Mouse (Mus musculus): Measurements from ENCODE around the gene Mad2l1bp.

Gene Mad2l1bp

DNA sequence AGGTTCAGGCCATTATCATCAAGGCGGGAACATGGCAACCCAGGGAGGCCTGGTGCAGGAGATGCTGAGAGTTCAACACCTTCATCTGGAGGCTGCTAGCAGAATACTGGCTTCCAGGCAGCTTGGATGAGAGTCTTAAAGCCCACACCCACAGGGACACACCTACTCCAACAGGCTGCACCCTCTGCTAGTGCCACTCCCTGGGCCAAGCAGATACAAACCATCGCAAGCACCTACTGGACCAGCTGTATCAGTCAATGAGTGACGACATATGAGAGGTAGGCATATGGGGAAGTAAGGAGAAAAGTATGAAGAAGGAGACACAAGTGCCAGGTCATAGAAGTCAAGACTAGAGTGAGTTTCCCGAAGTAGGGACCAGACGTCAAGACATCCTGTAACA, 3.3 kb upstream of the Mad2l1bp start:
- DNase-seq (ENCODE audit: low read depth, low spot score), result no peak

DNA sequence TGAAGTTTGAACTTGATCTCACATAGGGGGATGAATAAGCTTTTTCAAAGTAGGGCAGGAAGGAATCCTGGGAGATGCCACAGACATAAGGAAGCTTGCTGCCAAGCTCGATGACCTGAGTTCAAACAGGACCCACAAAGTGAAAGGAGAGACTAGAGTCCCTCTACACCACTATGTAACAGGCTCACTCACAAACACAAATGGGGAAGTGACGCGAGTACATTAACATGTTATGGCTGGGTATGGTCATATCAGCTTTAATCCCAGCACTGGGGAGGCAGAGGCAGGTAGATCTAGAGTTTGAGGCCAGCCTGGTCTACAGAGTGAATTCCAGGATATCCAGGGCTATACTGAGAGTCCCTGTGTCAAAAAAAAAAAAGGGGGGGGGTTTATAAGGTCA, 983 bp upstream of the Mad2l1bp start:
- no peak for DNase-seq (ENCODE audit: low read depth, low spot score)

DNA sequence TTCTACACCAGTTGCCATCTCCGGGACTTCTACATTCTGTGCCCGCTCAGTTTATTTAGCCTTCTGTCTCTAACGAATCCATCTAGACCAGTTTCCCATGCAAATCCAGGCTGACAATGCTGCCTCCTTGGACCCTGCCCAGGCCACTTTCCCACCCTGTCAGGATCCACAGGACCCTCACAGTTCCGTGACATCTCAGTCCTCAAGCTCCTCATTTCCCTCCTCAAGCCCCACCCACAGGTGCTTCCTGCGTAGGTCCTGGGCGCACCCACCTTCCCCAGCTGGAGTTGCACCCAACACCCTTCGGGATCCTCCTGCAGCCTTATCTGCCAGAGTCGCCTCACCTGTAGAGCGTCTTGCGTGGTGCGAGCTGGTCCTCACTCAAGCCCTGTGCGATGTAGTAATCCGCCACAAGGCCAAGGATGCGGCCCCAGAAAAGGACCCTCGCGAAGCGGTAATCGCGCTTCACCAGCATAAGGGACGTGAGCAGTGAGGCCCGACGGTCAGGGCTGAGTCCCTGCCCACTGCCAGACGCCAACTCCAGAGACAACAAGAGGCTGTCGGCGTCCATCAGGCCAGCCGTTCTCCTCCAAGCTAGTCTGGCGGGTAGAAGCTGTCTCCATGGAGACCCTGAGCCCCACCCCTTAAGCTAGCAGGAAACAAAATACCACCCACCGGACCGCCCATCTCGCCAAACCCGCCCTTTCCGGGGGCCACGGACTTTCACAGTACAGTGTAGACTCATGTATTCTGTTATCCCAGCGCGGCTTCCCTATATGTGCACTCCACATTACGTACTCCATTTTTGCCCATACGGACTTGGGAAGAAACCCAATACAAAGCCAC, 9.6 kb downstream of the Mad2l1bp start, which contains the start of gene Rsph9:
Gene Rsph9, minus strand, starts transcription at position 639 of the 846 bp plus-strand sequence.
- DNase-seq (ENCODE audit: low read depth, low spot score), result no peak

DNA sequence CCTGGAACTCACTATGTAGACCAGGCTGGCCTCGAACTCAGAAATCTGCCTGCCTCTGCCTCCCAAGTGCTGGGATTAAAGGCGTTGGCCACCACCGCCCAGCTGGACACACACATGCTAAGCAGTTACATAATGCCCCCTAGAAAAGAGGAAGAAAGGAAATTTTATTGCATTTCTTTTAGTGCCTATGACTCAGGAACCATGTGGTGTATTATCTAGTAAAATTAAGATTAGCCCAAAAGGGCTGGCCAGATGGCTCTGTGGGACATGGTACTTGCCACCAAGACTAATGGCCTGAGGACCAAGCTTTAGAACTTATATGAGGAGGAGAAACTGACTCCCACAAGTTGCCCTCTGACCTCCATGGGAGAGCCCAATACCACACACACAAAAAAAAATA, 13.5 kb downstream of the Mad2l1bp start:
- no peak for DNase-seq (ENCODE audit: low read depth, low spot score)

DNA sequence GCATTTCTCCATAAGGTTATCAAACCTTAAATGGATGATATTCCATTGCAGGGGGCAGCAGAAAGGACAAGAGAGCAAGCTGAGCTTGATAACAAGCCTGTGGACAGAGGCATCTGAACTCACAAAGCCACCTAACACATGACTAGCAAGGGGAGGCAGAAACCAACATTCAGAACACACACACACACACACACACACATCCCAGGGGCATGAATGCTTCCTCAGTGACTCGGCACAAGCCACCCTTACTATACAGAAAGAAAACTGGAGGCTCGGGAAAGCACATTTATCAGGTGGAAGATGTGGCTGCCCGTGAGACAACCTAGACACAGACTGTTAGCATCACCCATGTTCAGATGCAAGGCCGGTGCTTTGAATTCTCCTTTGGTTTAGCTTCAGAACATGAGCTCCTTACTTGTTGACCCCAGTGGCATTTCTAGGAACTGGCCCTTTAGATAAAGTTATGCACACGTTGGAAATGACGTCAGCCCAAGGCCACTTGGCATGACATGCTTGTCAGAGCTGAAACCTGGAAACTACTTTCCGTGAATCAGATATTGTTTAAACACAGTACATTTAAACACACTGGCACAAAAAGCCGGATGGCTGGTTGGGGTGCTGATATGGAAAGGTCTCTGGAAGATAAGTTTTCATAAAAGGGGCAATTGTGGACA, 14.7 kb downstream of the Mad2l1bp start:
- no peak for DNase-seq (ENCODE audit: low read depth, low spot score)

DNA sequence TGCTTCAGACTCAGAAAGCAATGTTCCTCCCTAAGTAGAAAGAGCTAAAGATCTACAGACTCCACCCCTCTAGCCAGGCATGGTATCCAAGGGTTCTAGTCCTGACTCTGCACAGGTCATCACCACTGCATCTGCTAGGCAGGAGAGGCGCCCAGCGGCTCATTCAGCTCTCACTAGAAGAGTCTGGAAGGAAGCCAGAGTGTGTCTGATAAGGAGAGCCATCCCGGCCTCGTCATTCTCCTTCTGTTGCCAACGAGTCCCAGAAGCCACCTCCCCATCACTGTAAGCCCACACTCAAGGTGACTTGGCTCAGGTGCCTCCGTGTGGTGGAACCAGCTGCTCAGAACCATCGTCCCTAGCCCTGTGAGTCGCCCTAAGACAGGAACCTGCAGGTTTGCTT, 20.5 kb downstream of the Mad2l1bp start:
- DNase-seq (ENCODE audit: low read depth, low spot score), result no peak

DNA sequence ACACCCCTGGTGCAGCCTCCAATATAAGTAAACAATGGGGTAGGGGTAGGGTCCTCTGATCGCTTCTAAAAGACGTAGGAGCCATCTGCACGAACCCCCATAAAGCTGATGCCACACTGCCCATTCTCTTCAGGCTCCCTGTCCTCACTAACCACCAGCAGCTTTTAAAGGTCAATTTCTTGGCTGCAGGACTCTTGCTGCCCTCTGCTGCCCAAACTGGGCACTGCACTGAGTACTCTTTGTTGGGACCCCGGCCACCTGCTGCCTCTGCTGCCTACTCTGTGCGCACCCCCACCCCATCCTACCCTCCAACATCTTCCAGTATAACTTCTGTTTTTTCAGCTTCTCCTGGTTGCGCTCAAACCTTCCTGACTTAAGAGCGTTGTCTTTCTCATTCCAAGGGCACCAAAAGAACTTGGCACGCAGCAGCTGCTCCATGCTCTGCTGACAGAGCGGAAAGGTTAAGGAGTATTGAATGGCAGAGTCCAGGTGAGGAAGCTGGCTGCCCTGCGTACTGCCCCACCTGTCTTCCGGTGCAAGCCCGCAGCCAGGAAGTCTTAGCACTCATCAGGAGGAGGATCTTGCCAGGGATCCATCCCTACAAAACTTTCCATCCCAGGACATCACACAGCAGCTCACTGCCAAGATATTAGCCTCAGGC, 21.2 kb downstream of the Mad2l1bp start:
- DNase-seq (ENCODE audit: low read depth, low spot score), result no peak

DNA sequence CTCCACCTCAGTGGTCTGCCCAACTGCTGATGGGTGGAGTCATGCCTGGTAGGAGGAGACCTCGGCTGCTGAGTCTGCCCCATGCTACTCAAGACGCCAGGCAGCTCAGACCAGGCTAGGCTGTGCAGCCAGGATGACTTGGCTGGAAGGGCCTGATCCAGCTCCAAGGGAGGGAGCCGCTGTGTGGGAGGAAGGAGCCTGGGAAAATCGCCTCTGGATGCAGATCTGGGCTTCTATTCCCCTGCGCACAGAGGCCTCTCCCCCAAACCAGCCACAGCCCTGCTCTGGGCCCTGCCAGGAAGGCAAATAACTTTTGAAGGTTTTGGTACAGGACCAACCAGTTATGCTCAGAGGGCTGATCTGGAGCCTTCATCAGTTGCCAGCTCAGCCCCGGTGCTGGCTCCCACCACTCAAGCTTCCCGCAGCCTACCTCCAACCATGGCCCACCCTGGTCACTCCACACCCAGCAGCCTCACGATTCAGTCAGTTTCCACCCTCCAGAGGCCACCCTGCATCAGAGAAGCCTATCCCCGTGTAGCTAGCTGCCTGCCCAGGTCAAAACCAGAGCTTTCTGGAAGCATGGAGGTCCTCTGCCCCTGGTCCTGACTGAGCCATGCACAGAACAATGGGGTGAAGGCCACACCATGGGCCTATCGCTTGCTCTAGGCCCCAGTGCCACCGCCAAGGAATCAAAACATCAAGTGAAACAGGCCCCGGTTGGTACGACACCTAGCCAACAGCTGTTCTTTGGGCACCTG, 23.4 kb downstream of the Mad2l1bp start:
- no peak for DNase-seq (ENCODE audit: low read depth, low spot score)

DNA sequence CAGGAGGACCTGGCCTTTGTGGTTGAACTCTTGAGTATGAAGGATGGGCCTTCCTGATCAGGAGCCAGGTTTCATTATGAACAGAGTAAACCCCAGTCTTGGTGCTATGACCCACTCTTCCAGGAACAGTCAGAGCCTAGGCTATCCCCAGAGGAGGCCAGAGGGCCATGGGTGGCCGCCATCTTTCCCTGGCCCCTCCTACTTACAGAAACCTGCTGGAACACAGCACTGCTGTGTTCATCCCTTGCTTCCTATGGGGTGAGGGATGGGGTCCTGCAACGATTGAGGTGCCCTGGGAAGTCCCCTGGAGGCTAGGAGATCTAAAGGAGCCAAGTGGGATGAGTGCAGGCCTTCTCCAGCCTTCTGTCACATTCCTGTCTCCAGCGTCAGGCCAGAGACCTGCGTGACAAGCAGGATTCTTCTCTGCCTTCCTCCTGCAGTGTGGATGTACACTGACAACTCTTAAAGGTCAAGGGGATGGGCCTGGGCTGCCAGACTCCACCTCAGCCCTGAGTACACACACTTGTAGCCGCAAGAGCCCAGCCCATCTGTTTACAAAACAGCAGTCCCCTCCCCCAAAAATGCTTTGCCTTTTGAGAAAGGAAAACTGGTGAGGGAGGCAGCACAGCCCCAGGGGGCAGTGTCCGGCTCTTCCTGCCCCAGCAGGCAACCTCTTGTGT, 25.4 kb downstream of the Mad2l1bp start:
- DNase-seq (ENCODE audit: low read depth, low spot score), result no peak

DNA sequence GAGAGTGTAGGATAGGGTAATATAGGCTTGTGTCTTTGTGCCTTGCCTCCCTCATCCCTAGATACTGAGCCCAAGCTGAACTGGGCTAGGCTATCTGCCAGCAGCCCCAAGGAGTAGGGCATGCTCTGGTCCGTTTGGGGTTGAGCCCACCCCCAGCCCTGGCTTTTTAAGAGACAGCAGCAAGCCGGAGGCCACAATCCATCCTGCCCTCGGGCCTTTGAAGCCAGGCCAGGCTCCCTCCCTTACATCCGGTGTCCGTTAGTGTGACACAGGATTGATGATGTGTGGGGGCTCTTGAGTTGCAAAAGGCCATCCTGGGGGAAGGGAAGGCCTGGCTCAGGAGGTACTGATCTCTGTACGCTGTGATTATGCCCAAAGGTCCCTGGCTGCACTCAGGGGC, 26.7 kb downstream of the Mad2l1bp start:
- no peak for DNase-seq (ENCODE audit: low read depth, low spot score)

DNA sequence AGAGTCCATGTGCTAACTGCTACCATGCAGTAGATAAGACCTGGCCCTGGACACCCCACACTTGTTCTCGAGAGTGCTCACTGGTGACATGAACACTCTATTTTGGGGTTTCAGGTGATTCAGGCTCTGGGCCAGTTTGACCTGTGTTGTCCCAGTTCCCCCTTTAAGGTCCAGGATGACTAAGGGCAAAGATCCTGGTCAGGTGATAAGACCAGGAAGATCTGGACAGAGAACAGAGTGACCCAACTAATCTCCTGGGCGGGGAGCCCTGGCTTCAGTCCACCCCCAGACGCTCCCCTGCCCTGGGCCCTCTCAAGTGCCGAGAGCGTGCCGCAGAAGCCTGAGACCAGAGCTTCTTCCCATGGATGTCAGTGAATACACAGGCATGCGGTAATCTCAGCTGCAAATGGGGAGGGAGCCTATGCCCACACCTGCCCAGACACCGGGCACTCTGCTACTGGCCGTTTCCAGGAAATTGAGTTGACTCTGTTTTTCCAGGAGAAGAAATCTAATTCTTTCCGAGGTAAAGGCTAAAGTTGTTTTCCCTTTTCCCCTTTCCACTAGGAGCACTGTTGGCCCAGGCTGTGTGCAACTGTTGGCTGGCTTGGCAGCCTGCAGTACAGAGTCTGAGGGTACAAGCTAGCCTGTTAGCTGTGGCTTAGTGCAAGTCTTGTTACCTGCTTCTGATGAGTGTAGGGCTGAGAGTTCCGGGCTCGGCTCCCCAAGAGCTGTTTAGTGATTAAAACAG, 29.2 kb downstream of the Mad2l1bp start:
- DNase-seq (ENCODE audit: low read depth, low spot score), result peak; percentile 87

DNA sequence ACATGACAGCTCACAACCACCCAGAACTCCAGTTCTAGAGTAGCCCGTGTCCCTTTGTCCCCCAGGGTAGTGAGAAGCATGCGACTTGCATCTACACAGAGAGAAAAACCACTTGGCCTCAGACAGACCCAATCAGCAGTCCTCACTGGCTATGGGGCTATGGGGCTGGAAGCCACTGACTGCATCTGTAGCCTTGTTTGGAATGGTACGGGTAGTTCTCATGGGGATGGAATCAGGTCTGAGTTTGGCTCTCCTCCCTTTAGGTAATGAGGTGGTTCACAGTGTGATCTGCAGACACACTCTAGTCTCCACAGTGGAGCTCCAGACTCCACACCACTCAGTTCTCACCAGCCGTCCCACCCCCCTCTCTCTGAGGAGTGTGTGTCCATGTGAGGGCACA, 30.1 kb downstream of the Mad2l1bp start:
- DNase-seq (ENCODE audit: low read depth, low spot score), result no peak

DNA sequence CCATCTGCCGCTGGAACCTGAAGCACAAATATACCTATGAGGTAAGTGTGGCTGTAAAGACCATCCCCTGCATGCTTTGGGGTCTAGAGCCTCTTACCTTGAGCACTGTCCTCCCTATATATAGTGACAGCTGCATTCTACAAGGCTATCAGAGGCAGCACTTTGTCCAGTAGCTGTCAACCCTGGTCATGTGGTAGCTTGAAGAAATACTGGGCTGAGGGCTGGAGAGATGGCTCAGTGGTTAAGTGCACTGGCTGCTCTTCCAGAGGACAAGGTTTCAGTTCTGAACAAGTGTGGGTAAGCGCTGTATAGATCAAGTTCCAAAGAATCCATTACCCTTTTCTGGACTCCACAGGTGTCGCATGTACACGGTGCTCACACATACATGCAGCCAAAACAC, 30.6 kb downstream of the Mad2l1bp start:
- no peak for DNase-seq (ENCODE audit: low read depth, low spot score)

DNA sequence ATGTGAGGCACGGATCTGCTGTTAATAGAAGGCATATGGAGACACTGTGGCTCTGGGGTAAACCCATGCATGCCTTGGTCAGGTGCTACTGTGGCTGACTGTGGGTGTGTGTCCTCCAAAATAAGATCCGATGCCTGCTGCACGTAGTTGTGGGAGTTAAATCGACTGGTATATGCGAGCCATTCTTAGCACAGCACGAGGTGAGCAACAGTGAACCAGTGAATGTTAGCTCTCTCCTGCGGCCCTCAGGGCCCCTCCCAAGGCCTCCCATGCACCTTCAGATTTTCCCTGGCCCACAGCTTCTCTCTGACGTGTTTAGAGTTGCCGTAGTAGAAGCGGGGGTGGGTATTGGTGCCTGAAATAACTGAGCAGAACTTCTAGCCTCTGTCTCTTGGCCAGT, 33.7 kb downstream of the Mad2l1bp start:
- no peak for DNase-seq (ENCODE audit: low read depth, low spot score)

DNA sequence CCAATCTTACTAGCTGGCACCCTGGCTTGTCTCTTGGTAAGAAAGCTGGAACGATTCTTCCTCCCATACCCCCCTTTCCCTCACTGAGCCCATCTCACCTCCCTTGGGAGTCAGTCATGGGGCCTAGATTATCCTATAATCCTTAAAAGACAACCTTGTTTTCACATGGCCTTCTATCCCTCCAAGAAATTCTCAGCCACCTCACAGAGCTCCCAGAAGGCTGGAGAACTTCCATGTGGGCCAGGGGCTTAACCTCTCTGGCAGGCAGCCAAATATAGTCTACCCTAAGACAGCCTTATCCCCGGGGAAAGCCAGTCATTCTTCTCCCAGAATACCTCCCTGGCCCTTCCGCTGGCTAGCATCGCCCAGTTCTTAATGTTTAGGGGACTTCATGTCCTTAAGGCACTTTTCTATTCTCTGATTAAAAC, 34.9 kb downstream of the Mad2l1bp start:
- DNase-seq (ENCODE audit: low read depth, low spot score), result no peak

DNA sequence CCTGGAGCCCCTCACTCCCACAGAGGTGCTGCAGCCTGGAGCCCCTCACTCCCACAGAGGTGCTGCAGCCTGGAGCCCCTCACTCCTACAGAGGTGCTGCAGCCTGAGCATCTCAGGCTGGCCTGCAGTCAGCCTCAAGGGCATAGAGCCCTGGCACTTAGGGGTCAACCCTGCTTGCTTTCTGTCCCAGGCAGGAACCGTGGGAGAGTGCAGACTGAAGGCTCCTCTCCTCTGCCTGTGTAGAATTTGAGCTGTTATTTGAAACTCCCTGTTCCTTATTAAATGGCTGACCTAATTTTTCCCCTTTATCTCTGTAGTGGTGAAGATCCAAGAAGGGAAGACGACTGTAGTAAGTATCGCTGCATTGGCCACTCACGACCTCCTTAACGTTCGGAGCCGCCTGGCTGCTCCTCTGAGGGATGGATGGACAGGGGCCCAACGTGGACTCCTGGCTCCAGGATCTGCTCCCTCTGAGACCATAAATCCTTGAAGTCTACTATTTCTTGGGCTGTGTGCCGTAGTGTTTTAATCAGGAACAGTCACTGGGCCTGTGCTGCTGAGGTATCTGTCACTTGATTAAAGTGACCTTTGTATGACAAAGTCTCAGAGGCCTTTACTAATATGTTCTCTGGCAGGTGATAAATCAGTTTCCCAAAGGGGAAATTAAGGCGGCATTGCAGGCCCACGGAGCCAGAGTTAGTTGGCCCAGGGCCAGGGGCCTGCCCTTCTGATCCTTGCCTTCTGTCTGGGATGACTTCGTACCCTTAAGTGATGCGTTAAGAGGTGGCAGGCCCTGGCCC, 35.5 kb downstream of the Mad2l1bp start:
- no peak for DNase-seq (ENCODE audit: low read depth, low spot score)

DNA sequence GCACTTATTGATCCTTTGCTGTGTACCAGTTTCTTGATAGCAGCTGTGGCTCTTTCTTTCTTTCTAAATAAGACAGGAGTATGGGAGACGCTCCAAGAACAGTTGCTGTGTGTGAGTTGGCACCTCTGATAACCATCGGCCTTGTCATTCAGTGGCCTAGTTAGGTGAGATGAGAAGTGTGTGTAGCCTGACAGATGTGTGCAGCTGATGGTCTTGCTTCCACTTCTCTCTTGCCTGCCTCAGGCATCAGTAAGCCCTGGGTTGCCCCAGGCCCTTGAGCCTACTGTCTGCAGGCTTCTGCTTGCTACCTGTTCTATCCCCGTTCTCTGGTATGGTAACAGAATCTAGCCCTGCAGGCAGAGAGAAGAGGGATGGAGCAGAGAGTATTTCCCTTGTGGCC, 36.5 kb downstream of the Mad2l1bp start:
- no peak for DNase-seq (ENCODE audit: low read depth, low spot score)

DNA sequence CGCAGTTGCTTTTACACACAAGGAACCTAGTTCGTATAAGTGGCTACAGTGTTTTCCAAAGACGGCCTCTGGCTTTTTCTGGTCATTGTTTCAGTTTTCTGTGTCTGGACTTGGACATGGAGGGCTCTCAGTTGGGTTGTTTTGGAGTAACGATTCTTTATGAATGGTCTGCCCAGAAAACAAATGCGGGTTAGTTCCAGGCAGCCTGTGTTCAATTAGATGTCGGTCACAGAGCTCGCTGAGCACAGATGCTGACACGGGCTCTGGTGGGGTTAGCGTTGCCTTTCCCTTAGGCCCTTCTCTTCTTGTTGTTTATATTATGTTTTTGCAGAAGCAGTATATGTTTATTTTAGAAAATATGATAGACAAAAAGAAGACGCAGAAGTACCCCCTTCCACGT, 37.2 kb downstream of the Mad2l1bp start:
- DNase-seq (ENCODE audit: low read depth, low spot score), result no peak

DNA sequence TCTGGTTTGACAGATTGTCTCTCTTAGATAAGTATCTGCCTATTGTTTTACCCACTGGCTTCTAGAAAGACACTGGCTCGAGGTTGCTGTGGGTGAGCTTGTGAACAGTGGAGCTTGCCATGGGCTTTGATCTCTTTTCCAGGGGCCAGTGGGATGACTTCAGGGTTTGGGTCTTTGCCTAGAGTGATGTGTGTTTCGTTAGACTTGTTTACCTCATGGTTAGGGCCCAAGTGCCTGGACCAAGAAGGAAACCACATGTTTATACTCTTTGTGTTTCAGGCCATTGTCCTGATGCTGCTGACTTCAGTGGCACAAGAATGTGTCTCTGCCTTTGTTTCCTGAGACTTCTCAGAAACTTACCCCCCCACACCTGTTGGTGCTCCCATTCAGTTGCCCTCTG, 37.9 kb downstream of the Mad2l1bp start:
- DNase-seq (ENCODE audit: low read depth, low spot score), result peak; percentile 36

All from skeletal muscle tissue, adult 2 months (tissue).